Mouse (Mus musculus): Measurements from ENCODE around the gene Mapk1ip1.

Gene Mapk1ip1

GRCm38 (mm10) chr7:138835028-138835427 lies 11.0 kb downstream of the Mapk1ip1 start:
- DNase-seq: no peak

- peak; percentile 87 for DNase-seq
Observed at GRCm38 (mm10) chr7:138827812-138828211, 18.3 kb downstream of the Mapk1ip1 start.

- DNase-seq: peak; percentile 62
Observed at GRCm38 (mm10) chr7:138824995-138825756, 20.9 kb downstream of the Mapk1ip1 start.

DNA sequence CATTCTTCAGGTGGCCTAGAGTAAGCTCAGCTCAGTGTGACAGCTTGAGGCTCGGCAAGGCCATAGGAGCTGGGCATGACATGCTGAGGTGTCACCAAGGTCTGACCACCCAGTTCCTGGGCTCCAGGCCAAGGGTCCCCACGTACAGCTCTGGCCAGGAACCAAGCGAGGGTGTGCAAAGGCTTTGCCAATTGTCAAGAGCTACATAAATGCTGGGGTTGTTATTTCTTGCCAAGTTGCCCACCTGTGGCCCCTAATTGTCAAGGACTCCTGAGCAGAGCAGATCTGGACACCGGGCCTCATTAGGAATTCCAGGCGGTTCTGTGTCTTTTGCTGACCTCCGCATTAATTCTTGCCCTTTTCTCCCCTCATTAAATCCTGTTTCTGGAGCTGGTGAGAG lies 21.6 kb downstream of the Mapk1ip1 start:
- peak; percentile 86 for DNase-seq

- peak; percentile 70 for DNase-seq
Observed at GRCm38 (mm10) chr7:138818314-138818713, 27.8 kb downstream of the Mapk1ip1 start.

- DNase-seq: peak; percentile 93
Observed at GRCm38 (mm10) chr7:138813213-138813875, 32.7 kb downstream of the Mapk1ip1 start.

DNA sequence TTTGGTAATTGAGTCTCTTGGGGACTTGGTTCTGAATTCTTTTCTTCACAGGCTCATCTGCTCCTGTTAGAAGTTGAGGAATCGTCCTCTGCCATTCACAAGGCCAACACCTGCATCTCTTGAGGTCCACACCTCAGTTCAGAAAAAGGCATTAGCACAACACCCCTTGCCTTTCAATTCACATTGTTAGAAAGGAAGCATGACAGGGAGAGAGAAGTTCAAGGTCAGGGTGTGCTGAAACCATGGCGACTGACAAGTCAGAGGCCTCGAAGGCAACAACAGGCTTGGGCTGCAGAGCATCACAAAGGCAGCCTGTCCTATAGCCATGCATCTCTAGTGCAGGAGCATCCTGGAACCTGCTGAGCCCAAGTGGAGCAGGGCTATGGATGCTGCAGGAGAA lies 38.9 kb downstream of the Mapk1ip1 start:
- DNase-seq: no peak

DNA sequence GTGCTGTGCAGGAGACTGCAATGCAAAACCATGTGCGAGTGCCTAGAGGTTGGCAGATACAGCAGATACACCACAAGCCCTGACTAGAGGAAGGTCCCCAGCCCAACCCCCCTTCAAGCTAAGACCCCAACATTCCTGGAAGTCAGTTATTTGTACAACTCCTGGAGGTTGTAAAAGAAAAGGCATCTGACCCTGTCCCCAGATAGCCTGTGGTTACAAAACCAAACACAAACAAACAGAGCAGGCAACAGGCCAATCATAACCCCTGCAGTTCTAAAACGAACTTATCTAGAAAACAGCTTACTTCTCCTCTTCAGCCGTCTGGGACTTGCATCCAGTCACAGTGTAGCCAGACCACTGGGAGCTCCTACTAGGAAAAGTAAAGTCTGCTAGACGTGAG lies 42.7 kb downstream of the Mapk1ip1 start:
- peak; percentile 73 for DNase-seq

DNA sequence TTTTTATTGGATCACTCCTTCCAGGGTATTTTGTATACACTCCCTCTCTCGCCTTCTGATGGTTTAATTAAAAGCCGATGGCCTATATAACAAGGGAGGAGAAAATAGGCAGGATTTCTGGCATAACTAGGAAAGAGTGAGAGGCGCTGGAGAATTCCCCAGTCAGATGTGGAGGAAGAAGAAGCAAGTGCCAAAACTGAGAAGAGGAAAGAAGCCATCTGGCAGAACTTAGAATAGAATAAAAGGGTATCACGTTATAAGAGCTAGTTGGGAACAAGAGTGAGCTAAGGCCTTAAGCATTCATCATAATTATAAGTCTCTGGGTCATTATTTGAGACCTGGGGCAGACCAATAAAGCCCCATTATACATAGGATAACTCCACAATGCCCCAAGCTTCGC lies 58.0 kb downstream of the Mapk1ip1 start:
- DNase-seq: no peak
